Mouse (Mus musculus): ENCODE measurements around the gene Ddit4.

Gene Ddit4

DNA sequence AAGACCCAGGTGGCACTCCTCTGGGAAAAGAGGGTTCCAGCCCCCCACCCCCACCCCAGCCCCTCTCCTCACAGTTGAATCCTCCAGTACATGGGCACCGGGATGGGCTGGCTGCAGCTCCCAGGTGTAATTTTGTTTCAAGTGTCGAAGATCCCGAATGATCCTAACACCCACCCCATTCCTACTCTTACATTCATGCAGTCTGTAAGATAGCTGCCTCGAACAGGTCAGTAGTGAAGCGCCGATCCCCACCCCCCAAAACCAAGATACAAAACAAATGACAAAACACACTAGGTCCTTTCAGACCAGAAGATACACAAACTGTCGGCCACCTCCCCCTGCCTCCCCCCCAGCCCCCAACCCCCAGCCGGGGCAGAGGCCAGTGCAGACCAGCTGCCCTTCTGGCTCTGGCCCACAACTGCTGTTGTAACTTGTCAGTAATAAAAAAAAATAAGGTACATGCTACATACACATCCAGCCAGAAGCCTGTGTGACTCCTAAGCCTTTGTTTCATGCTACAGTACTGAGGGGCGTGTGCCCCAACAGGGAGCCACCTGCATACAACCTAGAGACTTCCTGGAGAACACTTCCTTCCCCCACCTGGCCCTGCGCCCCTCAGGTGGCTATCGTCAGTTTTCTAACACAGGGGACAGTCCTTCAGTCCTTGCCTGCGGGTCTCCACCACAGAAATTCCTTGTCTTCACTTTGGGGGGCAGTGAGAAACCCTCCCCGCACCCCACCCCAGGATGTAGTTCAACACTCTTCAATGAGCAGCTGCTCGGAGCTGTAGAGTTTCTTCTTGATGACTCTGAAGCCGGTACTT lies 1.6 kb downstream of the Ddit4 start:
- DNase-seq (ENCODE audit: low read depth, low spot score) = no peak

DNA sequence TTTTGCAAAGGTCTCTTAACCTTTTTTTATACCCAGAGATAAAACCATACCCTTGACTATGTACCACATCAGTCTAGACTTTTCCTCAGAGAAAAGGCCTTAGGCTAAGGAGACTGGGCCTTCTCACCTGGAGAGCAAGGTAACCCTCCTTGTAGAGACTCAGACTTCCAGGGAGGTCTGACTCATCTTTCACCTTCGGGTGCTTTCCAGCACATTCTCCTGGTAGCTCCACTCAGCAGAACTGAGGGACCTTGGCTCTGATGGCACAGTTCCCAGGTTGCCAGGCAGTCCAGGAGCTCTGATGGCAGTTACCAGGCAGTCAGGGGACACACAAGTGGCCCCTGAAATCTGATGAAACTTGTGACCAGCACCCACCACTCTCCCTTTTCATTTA lies 2.4 kb downstream of the Ddit4 start:
- DNase-seq (ENCODE audit: low read depth, low spot score) = no peak

GRCm38 (mm10) chr10:59948363-59949254 lies 3.0 kb downstream of the Ddit4 start:
- no peak for DNase-seq (ENCODE audit: low read depth, low spot score)

GRCm38 (mm10) chr10:59947296-59948073 lies 4.1 kb downstream of the Ddit4 start:
- DNase-seq (ENCODE audit: low read depth, low spot score) = no peak

DNA sequence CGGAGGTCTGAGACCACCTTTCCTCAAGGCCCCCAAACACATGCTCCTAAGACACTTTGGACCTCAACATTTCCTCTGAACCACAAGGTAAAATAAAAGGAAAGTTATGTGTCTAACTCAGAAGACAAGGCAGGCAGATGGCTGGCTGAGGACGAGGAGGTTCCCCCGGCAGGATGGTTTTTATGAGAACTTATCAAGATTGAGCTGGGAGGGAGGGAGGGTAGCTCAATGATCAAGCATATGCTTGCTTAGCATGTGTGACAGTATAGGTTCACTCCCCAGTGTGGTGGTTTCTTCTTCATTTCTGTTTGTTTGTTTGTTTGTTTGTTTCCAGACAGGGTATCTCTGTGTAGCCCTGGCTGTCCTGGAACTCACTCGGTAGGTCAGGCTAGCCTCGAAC lies 5.3 kb downstream of the Ddit4 start:
- DNase-seq (ENCODE audit: low read depth, low spot score) = no peak

DNA sequence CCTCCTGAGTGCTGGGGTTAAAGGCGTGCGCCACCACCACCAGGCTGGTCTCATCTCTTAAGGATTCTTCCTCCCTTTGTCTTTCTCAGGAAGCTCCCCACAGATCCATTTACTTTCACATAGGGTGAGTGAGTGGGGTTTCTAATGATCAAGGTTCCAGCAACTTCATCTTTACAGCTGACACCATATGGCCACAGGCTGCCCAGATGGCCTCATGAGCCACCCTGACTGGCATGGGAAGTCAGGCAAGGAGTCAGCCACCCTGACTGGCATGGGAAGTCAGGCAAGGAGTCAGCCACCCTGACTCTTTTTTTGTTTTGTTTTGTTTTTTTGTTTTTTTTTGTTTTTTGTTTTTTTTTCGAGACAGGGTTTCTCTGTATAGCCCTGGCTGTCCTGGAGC lies 6.2 kb downstream of the Ddit4 start:
- DNase-seq (ENCODE audit: low read depth, low spot score) = no peak

- no peak for DNase-seq (ENCODE audit: low read depth, low spot score)
Observed at GRCm38 (mm10) chr10:59943421-59943989, 8.1 kb downstream of the Ddit4 start.

GRCm38 (mm10) chr10:59942847-59943420 lies 8.7 kb downstream of the Ddit4 start:
- DNase-seq (ENCODE audit: low read depth, low spot score) = no peak

GRCm38 (mm10) chr10:59942281-59942846 lies 9.3 kb downstream of the Ddit4 start:
- no peak for DNase-seq (ENCODE audit: low read depth, low spot score)

GRCm38 (mm10) chr10:59939081-59939480 lies 12.6 kb downstream of the Ddit4 start:
- DNase-seq (ENCODE audit: low read depth, low spot score) = no peak

GRCm38 (mm10) chr10:59938662-59939061 lies 13.0 kb downstream of the Ddit4 start:
- DNase-seq (ENCODE audit: low read depth, low spot score) = no peak

GRCm38 (mm10) chr10:59936058-59936856 lies 15.4 kb downstream of the Ddit4 start:
- DNase-seq (ENCODE audit: low read depth, low spot score) = no peak

DNA sequence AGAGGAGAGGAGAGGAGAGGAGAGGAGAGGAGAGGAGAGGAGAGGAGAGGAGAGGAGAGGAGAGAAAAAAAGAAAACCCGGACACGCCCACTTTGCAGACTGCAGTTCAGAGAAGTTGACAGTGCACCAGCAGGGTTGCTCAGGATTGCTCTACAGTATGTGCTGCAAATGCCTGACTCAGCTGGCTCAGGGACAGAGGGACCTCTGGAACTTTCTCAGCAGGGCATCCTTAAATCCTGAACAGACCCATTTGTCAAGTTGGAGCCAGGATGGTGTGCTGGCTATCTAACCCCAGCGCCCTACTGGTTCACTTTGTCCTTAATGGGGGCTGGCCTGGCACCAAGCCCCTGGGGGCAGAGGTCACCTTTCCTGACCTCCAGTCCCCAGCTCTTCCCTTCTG lies 17.6 kb downstream of the Ddit4 start:
- no peak for DNase-seq (ENCODE audit: low read depth, low spot score)

DNA sequence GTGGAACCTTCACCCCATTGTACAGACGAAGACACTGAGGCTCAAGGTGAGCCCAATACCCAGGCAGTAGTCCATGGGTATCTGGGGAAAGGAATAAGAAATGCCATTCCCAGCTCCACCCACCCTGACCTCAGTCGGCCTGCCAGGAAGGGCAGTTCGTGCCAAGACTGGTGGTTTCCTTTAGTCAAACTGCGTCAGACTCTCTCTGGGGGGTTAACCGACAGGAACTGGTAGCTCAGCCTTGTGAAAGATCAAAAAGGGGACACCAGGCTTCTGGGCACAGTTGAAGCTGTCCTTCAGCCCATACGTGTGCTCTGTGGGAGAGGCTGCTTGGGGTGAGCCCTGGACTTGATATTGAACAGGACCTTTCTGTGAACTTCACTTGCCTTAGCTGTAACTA lies 19.1 kb downstream of the Ddit4 start:
- DNase-seq (ENCODE audit: low read depth, low spot score) = peak; percentile 34

DNA sequence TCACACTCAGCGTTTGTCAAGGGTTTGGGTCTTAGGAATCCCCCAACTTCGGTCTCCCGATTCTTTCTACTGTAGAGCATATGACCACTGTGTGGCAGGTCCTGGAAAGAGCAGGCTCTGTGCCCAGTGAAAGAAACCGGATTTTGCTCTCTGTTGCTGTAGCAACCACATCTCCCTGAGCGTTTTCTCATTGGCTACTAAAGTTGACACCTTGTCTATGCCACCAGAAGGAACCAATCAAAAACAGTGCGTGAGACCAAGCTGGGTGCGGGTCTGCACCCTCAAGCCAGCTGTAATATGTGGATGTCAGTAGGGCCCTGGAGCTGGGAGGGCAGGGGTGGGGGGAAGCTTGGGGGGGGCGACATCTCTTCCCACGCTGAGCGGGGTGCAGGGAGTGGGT lies 20.6 kb downstream of the Ddit4 start:
- no peak for DNase-seq (ENCODE audit: low read depth, low spot score)

DNA sequence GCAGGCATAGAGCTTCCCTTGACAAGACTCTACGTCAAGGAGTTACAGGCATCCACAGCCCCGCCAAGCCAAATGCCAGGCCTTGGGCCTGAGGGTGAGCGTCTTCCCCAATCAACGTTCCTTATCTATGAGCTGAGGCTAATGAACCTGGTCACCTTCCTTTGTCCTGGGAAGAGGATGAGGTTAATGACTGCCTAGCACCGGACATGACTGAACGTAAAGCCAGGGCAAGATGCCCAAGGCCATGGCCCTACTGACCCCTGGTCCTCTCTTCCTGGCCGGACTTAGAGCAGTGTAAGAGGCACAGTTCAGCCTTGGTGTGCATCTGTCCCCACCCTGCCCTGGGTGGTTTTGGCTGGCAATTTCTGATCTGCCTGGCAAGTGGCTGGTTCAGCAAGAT lies 22.4 kb downstream of the Ddit4 start:
- no peak for DNase-seq (ENCODE audit: low read depth, low spot score)

GRCm38 (mm10) chr10:59924305-59924704 lies 27.3 kb downstream of the Ddit4 start:
- no peak for DNase-seq (ENCODE audit: low read depth, low spot score)

GRCm38 (mm10) chr10:59923493-59923892 lies 28.1 kb downstream of the Ddit4 start:
- no peak for DNase-seq (ENCODE audit: low read depth, low spot score)

DNA sequence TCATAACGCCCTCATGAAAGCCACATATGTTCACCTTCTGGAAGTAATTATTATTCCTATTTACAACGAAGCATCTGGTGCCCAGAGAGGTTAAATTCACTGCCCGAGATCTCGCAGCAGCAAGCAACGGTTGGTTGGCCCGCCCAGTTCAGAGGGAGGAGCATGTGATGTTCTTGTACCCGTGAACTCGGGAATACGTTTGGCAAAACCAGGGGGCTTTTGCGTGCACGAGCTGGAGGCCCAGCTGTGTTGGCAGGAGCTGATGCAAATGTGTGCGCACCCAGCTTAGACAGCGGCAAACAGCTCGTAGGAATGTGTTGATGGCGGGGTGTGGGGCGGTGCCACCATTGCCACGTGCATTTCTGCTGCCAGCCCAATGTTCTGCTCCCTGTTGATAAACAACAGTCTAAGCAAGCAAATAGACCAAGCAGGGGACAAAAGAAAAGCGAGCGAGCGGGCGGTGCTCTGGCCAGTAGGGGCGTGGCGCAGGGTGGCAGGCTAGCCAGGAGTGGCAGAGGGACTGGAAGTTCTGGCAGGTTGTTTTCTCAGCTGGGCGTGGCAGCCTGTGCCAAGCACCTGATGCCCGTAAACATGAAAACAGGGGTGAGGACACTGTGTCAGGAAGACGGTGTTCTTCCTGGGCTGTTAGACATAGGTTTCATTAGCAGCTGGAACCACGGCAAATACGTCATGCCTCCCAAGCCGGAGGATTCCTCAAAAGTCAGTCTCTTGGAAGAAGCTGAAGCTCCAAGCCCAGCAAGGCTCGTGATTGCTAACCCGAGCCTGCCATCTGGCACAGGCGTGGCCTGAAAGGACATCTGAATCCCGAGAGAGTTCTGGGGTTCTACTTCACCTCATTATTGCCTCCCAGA lies 30.6 kb downstream of the Ddit4 start:
- DNase-seq (ENCODE audit: low read depth, low spot score) = peak; percentile 84
